Mouse (Mus musculus) R1 (cell line): ENCODE measurements around the gene Rb1.

Experiments
- DNase-seq: peaks from one replicate; pipeline ENCODE4 v3.0.0-alpha.2; 2018; ENCODE audit warnings: low read depth, low spot score

Rb1 gene

GRCm38 (mm10) chr14:73325456-73326381 lies at the start of gene Rb1:
TSS of gene Rb1 (minus strand) at chr14:73325822.
- peak; percentile 81 for DNase-seq

GRCm38 (mm10) chr14:73374315-73374890 lies 48.8 kb upstream of the Rb1 start:
- DNase-seq, result no peak

GRCm38 (mm10) chr14:73373606-73374005 lies 48.0 kb upstream of the Rb1 start:
- DNase-seq, result no peak

GRCm38 (mm10) chr14:73372990-73373389 lies 47.4 kb upstream of the Rb1 start:
- DNase-seq, result no peak

GRCm38 (mm10) chr14:73371577-73371976 lies 46.0 kb upstream of the Rb1 start:
- no peak for DNase-seq

- DNase-seq, result no peak
These were observed 45.2 kb upstream of the Rb1 start for GRCm38 (mm10) chr14:73370695-73371372.

- DNase-seq, result no peak
These were observed 44.6 kb upstream of the Rb1 start for GRCm38 (mm10) chr14:73370078-73370670.

- DNase-seq, result no peak
These were observed 44.0 kb upstream of the Rb1 start for GRCm38 (mm10) chr14:73369634-73370033.

GRCm38 (mm10) chr14:73368966-73369365 lies 43.3 kb upstream of the Rb1 start:
- no peak for DNase-seq

GRCm38 (mm10) chr14:73368221-73368620 lies 42.6 kb upstream of the Rb1 start:
- no peak for DNase-seq

- DNase-seq, result no peak
These were observed 40.7 kb upstream of the Rb1 start for GRCm38 (mm10) chr14:73366278-73366677.

- DNase-seq, result no peak
These were observed 38.2 kb upstream of the Rb1 start for GRCm38 (mm10) chr14:73363782-73364181.

GRCm38 (mm10) chr14:73354700-73355099 lies 29.1 kb upstream of the Rb1 start:
- no peak for DNase-seq

GRCm38 (mm10) chr14:73351118-73351517 lies 25.5 kb upstream of the Rb1 start:
- DNase-seq, result no peak

- DNase-seq, result no peak
These were observed 24.4 kb upstream of the Rb1 start for GRCm38 (mm10) chr14:73350029-73350428.

GRCm38 (mm10) chr14:73349061-73349670 lies 23.5 kb upstream of the Rb1 start:
- DNase-seq, result no peak

GRCm38 (mm10) chr14:73347302-73347701 lies 21.7 kb upstream of the Rb1 start:
- DNase-seq, result no peak

GRCm38 (mm10) chr14:73345614-73346013 lies 20.0 kb upstream of the Rb1 start:
- peak; percentile 43 for DNase-seq

- no peak for DNase-seq
These were observed 14.6 kb upstream of the Rb1 start for GRCm38 (mm10) chr14:73340051-73340755.

GRCm38 (mm10) chr14:73339615-73340014 lies 14.0 kb upstream of the Rb1 start:
- no peak for DNase-seq
